Mouse (Mus musculus) limb, embryonic 13.5 days (tissue): ENCODE measurements around the gene Actr2. TPM values are rescaled to one million over a fixed set of nuclear protein-coding genes. Genes with fewer than 3 reads are reported as not detected.
A peak's percentile ranks its signal among the peaks of the same experiment; 100 is the strongest.
"Not testable (repeated sequence)": the region's sequence is repeated elsewhere in the genome, so short reads cannot be mapped to it uniquely, and the experiment has no call there.

Source experiments
- ATAC-seq: fragments of 200-750 bp; cut with Nextera tagmentation; 2 replicates; pipeline ENCODE4 v1.8.0; 2017; ENCODE audit warnings: low read depth, moderate number of reproducible peaks, moderate TSS enrichment; ENCODE audit not compliant: low FRiP score
- H3K27ac ChIP-seq: fragments of 300-500 bp; sonication (generic); 2 replicates; pipeline ENCODE4 v1.5.1; 2015; ENCODE audit warnings: inconsistent platforms, mild to moderate bottlenecking, moderate library complexity
- H3K27me3 ChIP-seq: fragments of 300-500 bp; sonication (generic); 2 replicates; pipeline ENCODE4 v1.6.1; 2015; ENCODE audit warnings: mild to moderate bottlenecking, inconsistent platforms
- H3K36me3 ChIP-seq: fragments of 300-500 bp; sonication (generic); 2 replicates; pipeline ENCODE4 v1.6.1; 2015; ENCODE audit warnings: inconsistent platforms, mild to moderate bottlenecking, moderate library complexity
- H3K4me1 ChIP-seq: fragments of 300-500 bp; sonication (generic); 2 replicates; pipeline ENCODE4 v1.6.1; 2015; ENCODE audit warnings: inconsistent platforms
- H3K4me2 ChIP-seq: fragments of 300-500 bp; sonication (generic); replicated peaks from 2 replicates; pipeline ENCODE4 v1.6.1; 2015; ENCODE audit warnings: inconsistent platforms, mild to moderate bottlenecking, moderate library complexity
- H3K4me3 ChIP-seq: fragments of 300-500 bp; sonication (generic); 2 replicates; pipeline ENCODE4 v1.5.1; 2015; ENCODE audit warnings: moderate library complexity, mild to moderate bottlenecking, inconsistent platforms
- H3K9ac ChIP-seq: fragments of 300-500 bp; sonication (generic); 2 replicates; pipeline ENCODE4 v1.6.1; 2015; ENCODE audit warnings: mild to moderate bottlenecking, inconsistent platforms
- H3K9me3 ChIP-seq: fragments of 300-500 bp; sonication (generic); 2 replicates; pipeline ENCODE4 v1.6.1; 2016; ENCODE audit warnings: inconsistent platforms
- WGBS: fragments of 180-500 bp; shearing (Covaris S2); methylation state at CpG from one replicate; pipeline ENCODE4 v1.1.7; 2015; 5-methylcytosine and 5-hydroxymethylcytosine counted together
- polyA plus RNA-seq: library from polyadenylated mRNA; unstranded; fragments of >200 nt; fragmentation: Nextera tagmentation; extraction: Ambion mirVana; gene quantifications from 2 replicates; pipeline ENCODE4 v1.2.1, GENCODE M21; 2015

The Actr2 gene
- polyA plus RNA-seq, 1 experiment from 2014 or later: 119 TPM

DNA sequence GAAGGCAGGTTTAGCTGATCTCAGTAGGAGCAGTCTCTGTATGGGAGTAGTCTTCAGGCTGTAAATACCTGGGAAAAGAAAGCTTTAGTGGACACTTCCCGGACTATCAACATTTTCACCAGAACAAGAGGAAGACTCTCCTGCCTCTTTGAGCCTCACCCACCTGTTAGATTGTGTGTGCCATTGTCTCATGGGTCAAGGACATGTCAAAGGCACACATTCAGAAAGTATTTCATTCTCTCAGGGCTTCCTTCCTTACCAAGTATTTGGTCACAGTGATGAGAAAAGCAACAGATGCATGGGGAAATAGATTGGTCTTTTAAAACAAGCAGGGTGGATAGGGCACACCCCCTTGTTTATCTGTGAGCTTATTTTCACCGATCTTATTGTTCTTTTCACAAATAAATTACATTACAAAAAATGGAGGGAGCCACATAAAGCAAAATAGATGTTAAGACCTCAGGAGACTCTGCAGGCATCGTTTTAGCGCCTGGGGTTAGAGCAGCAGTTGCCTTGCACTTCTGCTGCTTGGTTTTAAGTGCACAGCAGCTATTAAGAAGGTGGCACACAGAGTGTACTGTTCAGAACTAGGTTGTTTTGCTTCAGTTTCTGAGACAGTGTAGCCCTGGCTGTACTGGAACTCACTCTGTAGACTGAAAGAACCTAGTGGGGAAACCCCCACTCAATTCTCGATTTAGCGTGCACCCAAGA is 25.9 kb upstream of the Actr2 start:
- H3K36me3 ChIP-seq: no peaks in the 10 kb centered on the region
- WGBS: 90% methylated on average over 6 of the region's 6 CpGs
- H3K4me2 ChIP-seq: no peak overlapping the region
- no peak for ATAC-seq
- H3K9me3 ChIP-seq: no peaks in the 10 kb centered on the region
- no peak overlapping the region for H3K27ac ChIP-seq
- no peaks in the 10 kb centered on the region for H3K4me1 ChIP-seq
- no peak overlapping the region for H3K4me3 ChIP-seq
- H3K9ac ChIP-seq: no peak overlapping the region
- no peaks in the 10 kb centered on the region for H3K27me3 ChIP-seq

DNA sequence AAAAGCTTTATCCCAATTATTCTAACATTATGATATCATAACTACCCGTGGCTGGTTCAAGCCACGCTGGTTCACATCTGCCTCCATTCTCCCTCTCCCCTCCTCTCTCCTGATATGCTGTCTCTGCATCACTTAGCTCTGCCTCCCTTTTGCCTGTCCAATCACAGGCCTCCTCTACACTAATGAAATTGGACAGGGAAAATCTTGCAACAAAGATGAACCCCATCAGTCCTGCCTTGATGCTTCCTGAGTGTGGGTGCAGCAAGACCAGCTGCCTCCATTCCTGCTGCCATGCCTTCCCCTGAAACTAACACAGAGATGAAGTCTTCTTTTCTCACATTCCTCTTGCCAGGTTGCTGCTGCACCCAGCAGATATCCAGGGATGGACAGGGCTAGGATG is 25.2 kb upstream of the Actr2 start:
- ATAC-seq: no peak
- H3K4me3 ChIP-seq: no peak overlapping the region
- H3K27ac ChIP-seq: no peak overlapping the region
- H3K4me1 ChIP-seq: 0 out of 2 replicates have a peak, but pooled peaks cover 3% of the 10 kb centered on the region
- H3K9ac ChIP-seq: no peak overlapping the region
- H3K9me3 ChIP-seq: no peaks in the 10 kb centered on the region
- 84% methylated on average over 2 of the region's 2 CpGs for WGBS
- H3K36me3 ChIP-seq: no peaks in the 10 kb centered on the region
- no peaks in the 10 kb centered on the region for H3K27me3 ChIP-seq
- no peak overlapping the region for H3K4me2 ChIP-seq

DNA sequence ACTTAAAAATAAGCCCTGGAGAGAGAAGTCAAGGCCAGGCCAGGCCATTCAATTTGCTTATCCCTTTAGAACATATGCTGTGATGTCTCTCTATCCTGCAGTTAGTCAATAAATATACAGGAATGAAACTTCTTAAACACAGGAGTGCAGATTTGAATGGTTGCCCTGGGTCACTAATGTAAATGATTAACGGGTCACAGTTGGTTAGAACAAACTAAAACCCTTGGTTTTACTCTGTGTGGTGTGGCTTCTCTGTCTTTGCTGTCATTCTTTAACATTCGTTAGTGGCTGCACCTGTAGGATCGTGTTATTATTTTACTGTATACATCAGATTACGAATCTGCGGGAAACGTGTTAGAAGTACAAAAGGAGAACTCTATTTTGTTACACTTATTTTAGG is 23.6 kb upstream of the Actr2 start:
- no peak for ATAC-seq
- 86% methylated on average over 6 of the region's 6 CpGs for WGBS
- Histone ChIP-seq H3K27ac (no peak overlapping the region), H3K36me3 (no peaks in the 10 kb centered on the region), H3K9me3 (no peaks in the 10 kb centered on the region), H3K9ac (no peak overlapping the region), H3K27me3 (no peaks in the 10 kb centered on the region), H3K4me3 (no peak overlapping the region), H3K4me1 (0 out of 2 replicates have a peak, but pooled peaks cover 3% of the 10 kb centered on the region), H3K4me2 (no peak overlapping the region)

DNA sequence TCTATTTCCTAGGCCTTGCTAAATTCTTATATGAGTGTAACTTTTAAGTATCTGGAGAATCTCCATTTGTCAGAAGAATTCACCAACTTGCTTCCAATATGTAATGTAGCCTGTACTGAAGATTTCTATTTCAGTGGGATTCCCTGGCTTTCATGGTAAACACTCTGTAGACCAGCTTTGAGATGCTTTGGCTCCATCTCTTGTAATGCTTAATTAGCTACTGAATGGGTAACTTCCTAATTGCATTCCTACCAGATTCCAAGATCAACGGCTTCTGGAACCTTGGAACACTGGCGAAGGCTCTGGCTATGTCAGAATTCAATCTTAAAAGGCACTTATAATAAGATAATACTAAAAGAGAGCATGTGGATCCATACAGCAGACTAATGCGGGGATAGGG is 22.2 kb upstream of the Actr2 start:
- not testable (repeated sequence) for H3K4me3 ChIP-seq, H3K27ac ChIP-seq, ATAC-seq, H3K9me3 ChIP-seq, H3K36me3 ChIP-seq, H3K27me3 ChIP-seq, H3K4me1 ChIP-seq, H3K4me2 ChIP-seq, H3K9ac ChIP-seq
- WGBS: 65% methylated on average over 3 of the region's 3 CpGs

DNA sequence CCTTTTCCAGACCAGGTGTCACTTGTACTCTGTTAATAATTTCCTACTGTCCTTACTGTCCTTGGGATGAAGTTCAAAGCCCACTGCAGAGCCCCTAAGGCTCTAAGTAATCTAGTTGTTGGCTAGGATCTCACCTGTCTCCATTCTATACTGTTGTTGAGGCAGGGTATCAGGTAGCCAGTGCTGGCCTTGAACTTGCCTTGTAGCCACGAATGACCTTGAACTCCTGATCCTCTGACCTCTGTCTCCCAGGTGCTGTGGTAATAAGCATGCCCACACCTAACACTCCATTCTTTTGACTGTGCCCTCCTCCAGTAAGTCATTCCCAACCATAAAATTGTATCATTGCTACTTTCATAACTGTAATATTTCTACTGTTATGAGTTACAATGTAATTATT is 21.0 kb upstream of the Actr2 start:
- 0 out of 2 replicates have a peak, but pooled peaks cover 3% of the 10 kb centered on the region for H3K4me1 ChIP-seq
- no peaks in the 10 kb centered on the region for H3K36me3 ChIP-seq
- no peaks in the 10 kb centered on the region for H3K27me3 ChIP-seq
- H3K27ac ChIP-seq: no peak overlapping the region
- H3K4me2 ChIP-seq: no peak overlapping the region
- no peak overlapping the region for H3K4me3 ChIP-seq
- H3K9me3 ChIP-seq: no peaks in the 10 kb centered on the region
- 63% methylated on average over 1 of the region's 1 CpGs for WGBS
- H3K9ac ChIP-seq: no peak overlapping the region
- ATAC-seq: no peak

DNA sequence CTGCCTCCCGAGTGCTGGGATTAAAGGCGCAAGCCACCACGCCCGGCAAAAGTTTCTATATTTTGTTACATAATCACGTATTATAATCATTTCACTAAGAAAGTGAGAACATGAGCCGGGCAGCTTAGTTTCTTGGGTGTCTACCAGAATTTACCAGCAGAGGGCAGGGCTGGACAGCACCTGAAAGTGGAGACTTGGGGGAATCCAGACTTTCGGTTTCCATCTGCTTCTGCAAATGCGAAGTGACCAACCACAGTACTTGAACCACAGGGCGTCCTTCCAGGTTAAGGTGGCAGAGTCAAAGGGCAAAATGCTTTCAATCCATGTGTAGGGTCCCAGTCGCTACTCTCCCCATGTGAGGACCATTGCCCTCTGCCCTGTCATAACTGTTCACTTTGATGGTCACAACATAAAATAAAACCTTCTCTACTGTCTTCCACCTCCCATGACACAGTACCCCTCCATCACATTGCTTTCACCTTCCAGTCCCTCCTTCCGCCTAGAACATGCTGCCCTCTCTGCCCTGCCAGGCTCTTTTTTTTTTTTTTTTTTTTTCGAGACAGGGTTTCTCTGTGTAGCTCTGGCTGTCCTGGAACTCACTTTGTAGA is 20.3 kb upstream of the Actr2 start:
- H3K4me2 ChIP-seq: 0 out of 2 replicates have a peak overlapping the region, but pooled peaks have one; percentile 16
- no peak overlapping the region for H3K9ac ChIP-seq
- H3K36me3 ChIP-seq: no peaks in the 10 kb centered on the region
- H3K4me1 ChIP-seq: 0 out of 2 replicates have a peak, but pooled peaks cover 3% of the 10 kb centered on the region
- ATAC-seq: no peak; the same call in 1 of the 2 replicates
- no peaks in the 10 kb centered on the region for H3K9me3 ChIP-seq
- H3K4me3 ChIP-seq: no peak overlapping the region
- no peak overlapping the region for H3K27ac ChIP-seq
- 50% methylated on average over 12 of the region's 12 CpGs for WGBS
- H3K27me3 ChIP-seq: no peaks in the 10 kb centered on the region

DNA sequence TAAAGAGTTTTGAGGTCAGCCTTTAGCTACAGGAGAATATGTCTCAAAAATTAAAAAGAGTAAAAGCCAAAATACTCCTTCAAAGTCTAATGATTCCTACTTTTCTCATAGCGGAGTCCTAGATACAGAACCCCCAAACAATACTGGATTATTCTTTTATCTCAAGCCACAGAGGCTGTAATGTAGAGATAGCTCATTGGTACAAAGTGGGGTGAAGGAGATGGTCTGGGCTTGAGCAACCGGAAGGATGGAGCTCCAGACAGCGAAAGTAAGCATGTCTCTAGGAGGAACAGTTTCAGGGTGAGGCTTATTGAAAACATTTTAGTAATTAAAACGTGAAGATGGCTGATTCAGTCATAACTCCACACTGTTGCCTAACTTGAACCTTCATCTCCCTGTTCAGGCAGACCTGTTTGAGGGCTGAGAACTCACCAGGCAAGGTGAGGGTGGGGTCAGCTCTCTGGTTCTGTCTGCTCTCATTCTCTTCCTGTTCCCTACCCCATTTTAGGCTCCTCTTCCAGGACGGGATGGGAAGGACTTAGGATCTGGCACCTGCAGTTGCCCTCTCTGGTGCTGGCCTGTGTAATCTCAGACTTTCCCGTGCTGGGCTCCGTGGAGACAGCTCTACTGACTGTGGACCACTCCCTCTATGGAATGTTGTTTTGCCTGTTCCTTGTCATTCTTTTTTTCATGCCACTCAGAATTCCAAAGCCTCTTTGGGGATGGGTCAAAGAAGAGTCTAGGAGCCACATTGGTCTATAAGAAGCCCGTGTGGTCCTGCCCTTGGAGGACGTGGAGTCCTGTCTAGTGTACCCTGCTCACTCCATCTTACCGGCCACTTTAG is 14.2 kb upstream of the Actr2 start:
- H3K9me3 ChIP-seq: no peaks in the 10 kb centered on the region
- H3K4me1 ChIP-seq: no peaks in the 10 kb centered on the region
- WGBS: 74% methylated on average over 10 of the region's 10 CpGs
- no peaks in the 10 kb centered on the region for H3K27me3 ChIP-seq
- no peak overlapping the region for H3K4me2 ChIP-seq
- H3K27ac ChIP-seq: no peak overlapping the region
- no peaks in the 10 kb centered on the region for H3K36me3 ChIP-seq
- no peak; the same call in 1 of the 2 replicates for ATAC-seq
- no peak overlapping the region for H3K4me3 ChIP-seq
- no peak overlapping the region for H3K9ac ChIP-seq

DNA sequence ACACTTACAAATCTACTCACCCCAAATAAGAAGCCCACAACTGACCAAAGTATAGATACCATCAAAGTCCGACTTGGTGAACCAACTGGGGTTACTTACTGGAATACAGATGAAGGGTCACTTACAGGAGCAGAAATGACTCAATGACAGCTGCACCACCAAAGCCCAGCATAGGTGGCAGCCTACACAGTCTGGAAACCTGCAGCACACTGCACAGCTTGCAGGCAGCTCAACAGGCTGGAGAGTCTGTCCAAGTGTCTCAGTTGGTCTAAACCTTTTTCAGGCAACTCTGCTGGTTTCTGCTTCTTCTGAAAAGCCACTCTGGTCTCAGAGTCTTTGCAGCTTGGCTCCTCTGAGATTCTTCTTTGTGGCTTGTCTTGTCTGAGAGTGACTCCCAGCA is 12.7 kb upstream of the Actr2 start:
- no peak overlapping the region for H3K4me2 ChIP-seq
- ATAC-seq: no peak
- no peaks in the 10 kb centered on the region for H3K27me3 ChIP-seq
- H3K27ac ChIP-seq: no peak overlapping the region
- H3K9me3 ChIP-seq: no peaks in the 10 kb centered on the region
- H3K9ac ChIP-seq: no peak overlapping the region
- H3K36me3 ChIP-seq: no peaks in the 10 kb centered on the region
- 79% methylated on average over 1 of the region's 1 CpGs for WGBS
- no peaks in the 10 kb centered on the region for H3K4me1 ChIP-seq
- no peak overlapping the region for H3K4me3 ChIP-seq

DNA sequence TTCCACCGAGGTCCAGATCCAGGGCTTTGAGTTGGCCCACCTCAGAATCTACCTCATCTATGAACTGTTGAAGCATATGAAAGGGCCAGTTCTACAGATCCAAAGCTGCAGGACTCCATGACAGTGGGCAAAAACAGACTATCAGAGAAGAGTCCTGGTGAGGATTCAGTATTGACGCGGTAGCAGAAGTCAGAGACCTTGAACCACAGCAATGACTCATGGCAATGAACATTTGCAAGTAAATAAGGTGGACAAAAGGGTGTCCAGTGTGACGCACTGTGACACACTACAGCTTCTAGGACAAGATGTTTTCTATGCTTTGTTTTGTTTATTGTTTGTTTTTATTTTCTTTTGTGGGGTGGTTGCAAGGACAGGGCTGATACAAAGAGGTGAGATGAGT is 4.0 kb upstream of the Actr2 start:
- ATAC-seq: no peak
- Histone ChIP-seq H3K27me3 (no peaks in the 10 kb centered on the region), H3K36me3 (no peaks in the 10 kb centered on the region), H3K4me1 (peaks cover 8% of the 10 kb centered on the region), H3K27ac (no peak overlapping the region), H3K4me3 (no peak overlapping the region), H3K9me3 (no peaks in the 10 kb centered on the region), H3K9ac (no peak overlapping the region), H3K4me2 (no peak overlapping the region)
- WGBS: 94% methylated on average over 4 of the region's 4 CpGs

DNA sequence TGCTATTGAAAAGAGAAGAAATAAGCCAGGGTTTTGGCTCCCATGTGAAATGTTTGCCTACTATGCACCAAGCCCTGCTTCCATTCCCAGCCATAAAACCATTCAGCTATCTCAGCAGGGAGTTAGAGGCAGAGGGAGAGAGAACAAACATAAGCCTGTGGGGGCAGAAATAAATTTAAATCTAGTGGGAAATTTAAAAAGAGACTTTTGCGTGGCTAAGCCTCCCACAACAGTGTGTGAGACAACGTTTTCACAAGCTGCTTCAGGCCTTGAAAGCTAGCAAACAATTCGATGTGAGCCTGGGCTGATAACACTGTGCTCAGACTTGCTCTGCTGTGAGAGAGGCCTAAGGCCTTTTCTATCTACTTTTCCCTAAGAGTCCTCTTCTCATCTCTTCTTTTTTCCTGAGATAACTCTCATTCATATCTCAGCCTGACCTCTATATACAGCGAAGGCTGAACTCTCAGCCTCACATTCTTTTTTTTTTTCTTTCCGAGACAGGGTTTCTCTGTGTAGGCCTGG is 3.4 kb upstream of the Actr2 start:
- Histone ChIP-seq H3K9ac (no peak overlapping the region), H3K4me2 (no peak overlapping the region), H3K27me3 (no peaks in the 10 kb centered on the region), H3K9me3 (no peaks in the 10 kb centered on the region), H3K4me3 (no peak overlapping the region), H3K4me1 (peaks cover 10% of the 10 kb centered on the region), H3K27ac (no peak overlapping the region), H3K36me3 (no peaks in the 10 kb centered on the region)
- ATAC-seq: no peak
- 84% methylated on average over 5 of the region's 5 CpGs for WGBS

DNA sequence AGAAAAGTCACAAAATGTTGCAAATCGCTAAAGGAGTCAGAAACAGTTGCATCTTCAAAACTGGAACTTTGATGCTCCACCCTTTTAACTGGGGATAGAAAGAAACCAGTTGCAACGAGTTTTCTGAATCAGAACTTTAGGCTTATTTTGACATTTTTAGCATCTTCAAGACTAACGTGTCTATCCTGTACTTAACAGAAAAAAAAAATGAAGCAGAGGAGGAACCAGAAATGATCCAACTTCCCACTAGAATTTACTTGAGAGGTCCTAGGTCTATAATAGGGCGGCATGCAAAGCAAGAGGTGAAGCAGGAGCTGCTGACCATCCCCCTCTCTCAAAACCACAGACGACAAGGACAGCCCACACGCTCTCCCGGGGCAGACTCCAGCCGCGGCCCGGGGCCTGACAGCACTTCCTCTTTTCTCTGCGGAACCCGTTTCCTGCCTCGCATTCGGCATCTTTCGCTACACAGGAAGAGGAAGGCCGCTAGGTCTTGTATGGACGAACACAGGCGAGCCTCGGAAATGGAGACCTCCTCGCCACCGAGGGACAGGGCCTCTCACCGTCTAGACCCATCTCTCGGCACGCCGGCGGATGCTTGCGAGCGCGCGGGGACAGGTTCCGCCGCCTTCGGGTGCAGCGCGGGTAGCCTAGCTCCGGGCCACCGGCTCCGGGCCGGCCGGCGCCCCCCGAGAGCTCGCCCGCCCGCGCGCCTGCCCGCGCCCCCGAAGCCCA is 540 bp downstream of the Actr2 start:
- H3K27me3 ChIP-seq: no peaks in the 10 kb centered on the region
- H3K4me3 ChIP-seq: peak overlapping the region; percentile 93
- H3K4me2 ChIP-seq: peak overlapping the region; percentile 63
- H3K9me3 ChIP-seq: no peaks in the 10 kb centered on the region
- WGBS: 1% methylated on average over 38 of the region's 50 CpGs
- peak overlapping the region; percentile 89 for H3K9ac ChIP-seq
- H3K36me3 ChIP-seq: peaks cover 12% of the 10 kb centered on the region; the same call in 1 of the 2 replicates
- H3K4me1 ChIP-seq: peaks cover 10% of the 10 kb centered on the region
- peak overlapping the region; percentile 90 for H3K27ac ChIP-seq
- peak; percentile 65 for ATAC-seq
